Mouse (Mus musculus) left cerebral cortex, adult 18-20 months (tissue): ENCODE results near the gene Ripk4. TPM values are rescaled to one million over a fixed set of nuclear protein-coding genes. Genes with fewer than 3 reads are reported as not detected.
A peak's percentile ranks its signal among the peaks of the same experiment; 100 is the strongest.

ENCODE experiments used
- DNase-seq, 2 experiments: peaks; one replicate each; pipeline ENCODE4 v3.0.0; 2021 to 2022; ENCODE audit warnings: low spot score in 2 of 2, mixed read lengths in 1 of 2
- long read RNA-seq, 2 experiments: library from polyadenylated mRNA; stranded (forward); transcript quantifications; one replicate each; pipeline ENCODE4 v2.0.0; 2021
- total RNA-seq, 2 experiments: library from RNA; stranded (reverse); gene quantifications; 2 replicates each; pipeline ENCODE4 v1.2.3; 2021

Ripk4 gene
- total RNA-seq = under 1 TPM; 0.58 to 0.77 TPM
- long read RNA-seq, experiment 1, partial matches to known transcripts = 0 of 1 reads
- long read RNA-seq, experiment 1, other reads (novel, unspliced or antisense) = 1 of 1 reads
- long read RNA-seq, experiment 2, partial matches to known transcripts = 0 of 4 reads
- long read RNA-seq, experiment 2, other reads (novel, unspliced or antisense) = 0 of 4 reads

GRCm38 (mm10) chr16:97763061-97763989 is at the start of gene Ripk4:
Gene Ripk4, minus strand, starts transcription at chr16:97763787.
- peak in 1 of 2 experiments; percentile 4 for DNase-seq

- DNase-seq = peak in 1 of 2 experiments; percentile 13
These were observed 45.3 kb upstream of the Ripk4 start for GRCm38 (mm10) chr16:97808881-97809280.

GRCm38 (mm10) chr16:97805646-97806045 is 42.1 kb upstream of the Ripk4 start:
- peak in 1 of 2 experiments; percentile 21 for DNase-seq

- DNase-seq = peak; percentile 82 to 88
These were observed 41.3 kb upstream of the Ripk4 start for GRCm38 (mm10) chr16:97804680-97805547.

GRCm38 (mm10) chr16:97797950-97798869 is 34.6 kb upstream of the Ripk4 start:
- DNase-seq = no peak

GRCm38 (mm10) chr16:97797212-97797611 is 33.6 kb upstream of the Ripk4 start:
- no peak for DNase-seq

GRCm38 (mm10) chr16:97794256-97794655 is 30.7 kb upstream of the Ripk4 start:
- no peak for DNase-seq

GRCm38 (mm10) chr16:97783057-97783456 is 19.5 kb upstream of the Ripk4 start:
- no peak for DNase-seq

- peak; percentile 76 to 85 for DNase-seq
These were observed 14.9 kb upstream of the Ripk4 start for GRCm38 (mm10) chr16:97778353-97779025.

GRCm38 (mm10) chr16:97766501-97766900 is 2.9 kb upstream of the Ripk4 start:
- no peak for DNase-seq

GRCm38 (mm10) chr16:97764626-97765025 is 1.0 kb upstream of the Ripk4 start:
- DNase-seq = no peak

- no peak for DNase-seq
These were observed 378 bp upstream of the Ripk4 start for GRCm38 (mm10) chr16:97763990-97764340.

GRCm38 (mm10) chr16:97761782-97762181 is 1.8 kb downstream of the Ripk4 start:
- DNase-seq = no peak

- no peak for DNase-seq
These were observed 3.9 kb downstream of the Ripk4 start for GRCm38 (mm10) chr16:97759681-97760080.

- no peak for DNase-seq
These were observed 5.3 kb downstream of the Ripk4 start for GRCm38 (mm10) chr16:97758288-97758687.

- DNase-seq = no peak
These were observed 7.1 kb downstream of the Ripk4 start for GRCm38 (mm10) chr16:97756460-97756859.

GRCm38 (mm10) chr16:97752316-97752941 is 11.2 kb downstream of the Ripk4 start:
- no peak for DNase-seq

- DNase-seq = peak in 1 of 2 experiments; percentile 17
These were observed 11.7 kb downstream of the Ripk4 start for GRCm38 (mm10) chr16:97751884-97752283.

GRCm38 (mm10) chr16:97748421-97748820 is 15.2 kb downstream of the Ripk4 start:
- DNase-seq = no peak
